Mouse (Mus musculus) bone marrow, adult 2 months (tissue): Measurements from ENCODE around the gene Epha3.

Experiments
- CTCF ChIP-seq: fragments of 200-500 bp; IDR thresholded peaks from 2 replicates; pipeline ENCODE4 v1.5.1; 2011; ENCODE audit warnings: low read length, control low read depth; ENCODE audit not compliant: control insufficient read depth, insufficient read depth
- POLR2A ChIP-seq: fragments of 200-500 bp; IDR thresholded peaks from 2 replicates; pipeline ENCODE4 v1.6.1; 2011; ENCODE audit warnings: low read depth, mild to moderate bottlenecking, control low read depth, low read length, borderline replicate concordance; ENCODE audit not compliant: control insufficient read depth

DNA sequence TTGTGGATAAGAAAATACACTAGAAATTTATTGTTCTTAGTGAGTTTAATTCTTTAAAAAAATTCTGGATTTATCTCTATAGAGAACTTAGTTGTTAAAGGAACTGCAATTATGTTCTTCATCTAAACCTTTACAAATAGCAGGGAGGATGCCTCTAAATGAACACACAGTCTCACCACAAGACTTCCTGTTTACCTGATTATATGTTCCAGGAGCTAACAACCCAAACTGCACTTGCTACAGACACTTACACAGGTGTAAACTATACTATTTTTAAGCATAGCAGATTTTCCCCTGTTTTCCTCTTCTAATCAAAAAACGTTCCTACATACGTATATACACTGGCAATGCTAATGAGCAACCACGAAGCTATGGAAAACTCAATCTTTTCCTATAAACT is 13.7 kb downstream of the Epha3 start:
- TF ChIP-seq POLR2A (no peak), CTCF (no peak)
